Mouse (Mus musculus): Measurements from ENCODE around the gene Slc28a1.

GRCm38 (mm10) chr7:81108226-81108625, 6.4 kb upstream of the Slc28a1 start:
- TF ChIP-seq CTCF (IDR thresholded peaks at IDR 0.05; ENCODE audit: insufficient read depth, low read length) (no peak), POLR2A (IDR thresholded peaks at IDR 0.05; ENCODE audit: borderline replicate concordance, extremely low read depth, low read depth, low read length) (no peak)
